Mouse (Mus musculus) kidney, adult 2 months (tissue): Measurements from ENCODE around the gene Cd302. TPM values are rescaled to one million over a fixed set of nuclear protein-coding genes. Genes with fewer than 3 reads are reported as not detected.

Experiments
- DNase-seq: peaks from one replicate; pipeline ENCODE4 v3.0.0; 2021
- H3K27ac ChIP-seq: fragments of 200-500 bp; 2 replicates; pipeline ENCODE4 v1.5.1; 2012; ENCODE audit warnings: low read depth, low read length, control low read depth, inconsistent platforms; ENCODE audit not compliant: insufficient read depth
- H3K27me3 ChIP-seq: fragments of 200-500 bp; replicated peaks from 2 replicates; pipeline ENCODE4 v1.6.1; 2012; ENCODE audit warnings: mild to moderate bottlenecking, moderate library complexity, low read length, inconsistent platforms; ENCODE audit not compliant: control insufficient read depth, insufficient read depth
- H3K36me3 ChIP-seq: fragments of 200-500 bp; 2 replicates; pipeline ENCODE4 v1.6.1; 2012; ENCODE audit warnings: mild to moderate bottlenecking, moderate library complexity, low read length, inconsistent platforms; ENCODE audit not compliant: control insufficient read depth, insufficient read depth
- H3K4me1 ChIP-seq: fragments of 200-500 bp; 2 replicates; pipeline ENCODE4 v1.6.1; 2011; ENCODE audit warnings: low read length; ENCODE audit not compliant: control insufficient read depth, insufficient read depth
- H3K4me3 ChIP-seq: fragments of 200-500 bp; 2 replicates; pipeline ENCODE4 v1.5.1; 2011; ENCODE audit warnings: mild to moderate bottlenecking, low read depth, low read length, control low read depth; ENCODE audit not compliant: insufficient read depth
- CTCF ChIP-seq: fragments of 200-500 bp; conservative IDR thresholded peaks from 2 replicates; pipeline ENCODE4 v1.5.1; 2011; ENCODE audit warnings: low read depth, mild to moderate bottlenecking, control low read depth, low read length, moderate library complexity, mixed read lengths; ENCODE audit not compliant: insufficient read depth, insufficient read length
- POLR2A ChIP-seq: fragments of 200-500 bp; IDR thresholded peaks from one replicate; pipeline ENCODE4 v1.6.1; 2011; ENCODE audit warnings: low read depth, low read length, control low read depth
- WGBS: fragments of 180-500 bp; shearing (Covaris S2); methylation state at CpG from one replicate; pipeline ENCODE4 v1.1.7; 2018; 5-methylcytosine and 5-hydroxymethylcytosine counted together
- polyA plus RNA-seq: library from polyadenylated mRNA; depleted of rRNA; stranded (reverse); fragments of >200 nt; gene quantifications from 2 replicates; pipeline ENCODE4 v1.2.3, GENCODE M21; 2012

Gene Cd302
- polyA plus RNA-seq, 1 experiment: 47.4 TPM

DNA sequence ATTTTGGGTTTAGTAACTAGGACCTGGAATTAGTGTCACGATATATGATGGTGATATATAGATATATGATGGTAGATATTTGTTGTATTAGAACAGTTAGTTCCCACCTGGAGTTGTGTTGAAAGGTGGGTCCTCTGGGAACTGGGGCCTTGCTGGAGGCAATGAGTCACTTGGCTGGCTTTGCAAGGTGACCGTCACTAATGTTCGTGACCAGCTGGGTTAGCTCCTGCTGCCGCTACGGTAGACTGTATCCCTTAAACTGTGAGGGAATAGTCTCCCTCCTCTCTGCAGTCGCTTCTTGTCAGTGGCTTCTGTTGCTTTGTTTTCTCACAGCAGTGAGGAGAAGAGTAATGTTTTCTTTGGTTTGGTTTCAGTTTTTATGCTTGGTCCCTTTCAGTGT, 63.1 kb downstream of the Cd302 start:
- Histone ChIP-seq H3K27me3 (no peaks in the 10 kb centered on the region), H3K4me1 (peaks cover 16% of the 10 kb centered on the region; the same call in 1 of the 2 replicates), H3K27ac (no peak overlapping the region), H3K36me3 (no peaks in the 10 kb centered on the region), H3K4me3 (no peak overlapping the region)
- DNase-seq: peak; percentile 52
- WGBS: 19% methylated on average over 6 of the region's 6 CpGs
- TF ChIP-seq CTCF (no peak), POLR2A (no peak)

DNA sequence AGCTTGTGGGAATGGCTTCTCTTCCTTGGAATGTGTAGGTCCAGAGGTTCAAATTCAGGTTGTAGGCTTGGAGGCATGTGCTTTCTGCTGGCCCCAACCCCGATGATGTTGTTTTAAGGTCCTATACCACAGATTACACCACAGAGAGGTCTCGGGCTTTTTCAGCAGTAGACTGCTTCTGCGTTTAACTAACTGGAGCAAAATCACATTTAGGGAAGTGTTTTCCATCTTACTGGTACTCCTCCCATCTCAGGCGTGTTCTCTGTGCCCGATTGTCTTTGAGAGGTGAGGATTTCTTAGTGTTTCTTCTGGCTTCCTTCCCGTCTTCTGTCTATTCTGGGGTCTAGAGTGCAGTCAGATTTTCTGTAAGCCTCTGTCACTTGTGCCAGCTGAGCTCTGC, 66.7 kb downstream of the Cd302 start:
- Histone ChIP-seq H3K4me3 (no peak overlapping the region), H3K4me1 (peaks cover 28% of the 10 kb centered on the region), H3K27ac (0 out of 2 replicates have a peak overlapping the region, but pooled peaks have one; percentile 11), H3K27me3 (no peaks in the 10 kb centered on the region), H3K36me3 (no peaks in the 10 kb centered on the region)
- WGBS: 64% methylated on average over 6 of the region's 6 CpGs
- DNase-seq: no peak
- no peak for TF ChIP-seq CTCF

DNA sequence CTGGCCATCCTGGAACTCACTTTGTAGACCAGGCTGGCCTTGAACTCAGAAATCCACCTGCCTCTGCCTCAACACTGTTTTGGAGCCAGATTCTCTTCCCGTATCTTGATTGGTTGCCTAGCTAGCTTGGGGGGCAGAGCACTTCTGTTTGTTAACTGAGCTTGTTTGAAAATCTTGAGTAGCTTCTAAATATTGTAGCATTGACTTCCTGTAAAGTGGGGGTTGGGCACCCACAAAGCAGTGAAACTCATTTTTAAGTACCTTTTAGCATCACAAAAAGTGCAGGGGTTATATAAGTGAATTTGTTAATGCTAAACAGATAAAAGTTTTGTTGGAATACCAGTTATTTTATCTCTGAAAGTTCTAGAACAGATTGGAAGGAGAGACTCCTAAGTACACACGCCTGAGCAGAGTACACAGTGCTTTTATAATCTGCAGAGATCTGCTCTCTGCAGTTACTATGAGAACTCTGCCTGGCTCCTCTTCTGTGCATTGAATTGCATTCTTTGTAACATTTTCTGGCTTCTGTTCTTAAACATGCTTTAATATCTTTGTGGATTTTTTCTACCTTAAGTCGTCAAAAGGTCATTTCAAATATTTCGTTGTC, 67.6 kb downstream of the Cd302 start:
- DNase-seq: no peak
- Histone ChIP-seq H3K27ac (no peak overlapping the region), H3K27me3 (no peaks in the 10 kb centered on the region), H3K4me1 (peaks cover 34% of the 10 kb centered on the region), H3K4me3 (no peak overlapping the region), H3K36me3 (no peaks in the 10 kb centered on the region)
- 63% methylated on average over 4 of the region's 4 CpGs for WGBS
- TF ChIP-seq POLR2A: no peak
- TF ChIP-seq CTCF: no peak

DNA sequence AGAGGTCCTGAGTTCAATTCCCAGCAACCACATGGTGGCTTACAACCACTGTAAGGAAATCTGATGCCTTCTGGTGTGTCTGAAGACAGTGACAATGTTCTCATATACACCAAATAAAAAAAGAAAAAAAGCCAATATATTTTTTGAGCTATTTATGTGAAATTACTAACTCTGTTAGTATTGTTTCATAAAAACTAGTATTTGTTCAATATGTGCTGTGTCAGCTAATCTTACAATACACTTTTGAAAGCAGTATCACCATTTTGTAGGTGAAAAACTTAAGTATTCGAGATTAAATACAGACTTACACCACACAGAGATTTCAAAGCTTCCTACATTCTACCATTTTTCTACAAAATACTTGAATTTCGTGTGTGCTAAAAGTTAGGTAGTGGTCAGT, 69.6 kb downstream of the Cd302 start:
- H3K27me3 ChIP-seq: no peaks in the 10 kb centered on the region
- H3K4me1 ChIP-seq: peaks cover 39% of the 10 kb centered on the region
- H3K27ac ChIP-seq: no peak overlapping the region
- no peaks in the 10 kb centered on the region for H3K36me3 ChIP-seq
- 96% methylated on average over 2 of the region's 2 CpGs for WGBS
- no peak overlapping the region for H3K4me3 ChIP-seq
- TF ChIP-seq CTCF: no peak
- no peak for TF ChIP-seq POLR2A
- DNase-seq: no peak

DNA sequence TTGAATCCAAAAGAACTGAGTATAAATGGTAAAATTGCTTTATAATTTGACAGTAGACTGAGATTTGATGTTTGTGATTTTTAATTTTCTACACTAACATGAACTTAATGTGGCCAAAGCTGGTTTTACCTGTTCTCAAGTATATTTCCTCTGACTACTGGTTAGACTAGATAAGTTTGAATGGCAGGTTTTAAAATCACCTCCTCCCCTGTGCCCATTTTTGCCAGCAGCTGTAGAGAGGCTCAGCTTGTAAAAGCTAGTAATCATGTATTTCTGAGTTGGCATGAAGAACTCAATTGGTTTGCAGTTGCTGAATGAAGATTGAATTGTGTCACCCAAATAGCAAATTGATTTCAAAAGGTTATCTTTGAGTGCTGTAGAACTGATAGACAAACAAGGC, 71.8 kb downstream of the Cd302 start:
- TF ChIP-seq CTCF: no peak
- TF ChIP-seq POLR2A: no peak
- no peaks in the 10 kb centered on the region for H3K36me3 ChIP-seq
- no peak for DNase-seq
- peaks cover 39% of the 10 kb centered on the region for H3K4me1 ChIP-seq
- H3K27me3 ChIP-seq: no peaks in the 10 kb centered on the region
- no peak overlapping the region for H3K27ac ChIP-seq
- no peak overlapping the region for H3K4me3 ChIP-seq

DNA sequence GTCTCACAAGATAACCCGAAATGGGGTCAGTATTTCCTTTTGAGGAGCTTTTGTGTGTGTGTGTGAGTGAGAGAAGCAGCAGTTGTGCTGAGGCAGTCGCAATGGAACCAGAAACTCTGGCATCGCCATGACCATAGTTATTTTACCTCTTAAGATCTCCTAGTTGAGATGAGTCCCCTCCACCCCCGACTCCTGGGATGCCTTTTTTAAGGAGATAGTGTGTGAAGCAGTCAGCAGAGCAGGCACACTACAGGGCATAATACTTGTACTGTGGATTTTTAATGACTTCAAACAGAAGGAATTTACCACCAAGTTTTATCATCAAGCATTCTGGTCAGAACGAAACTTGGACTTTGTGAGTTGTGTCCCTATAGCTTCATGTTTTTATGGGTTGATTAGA, 73.5 kb downstream of the Cd302 start:
- Histone ChIP-seq H3K27me3 (no peaks in the 10 kb centered on the region), H3K27ac (no peak overlapping the region), H3K4me3 (peak overlapping the region; percentile 100), H3K36me3 (peaks cover 2% of the 10 kb centered on the region), H3K4me1 (peaks cover 28% of the 10 kb centered on the region)
- TF ChIP-seq POLR2A: no peak
- TF ChIP-seq CTCF: no peak
- DNase-seq: no peak
- 7% methylated on average over 5 of the region's 5 CpGs for WGBS

DNA sequence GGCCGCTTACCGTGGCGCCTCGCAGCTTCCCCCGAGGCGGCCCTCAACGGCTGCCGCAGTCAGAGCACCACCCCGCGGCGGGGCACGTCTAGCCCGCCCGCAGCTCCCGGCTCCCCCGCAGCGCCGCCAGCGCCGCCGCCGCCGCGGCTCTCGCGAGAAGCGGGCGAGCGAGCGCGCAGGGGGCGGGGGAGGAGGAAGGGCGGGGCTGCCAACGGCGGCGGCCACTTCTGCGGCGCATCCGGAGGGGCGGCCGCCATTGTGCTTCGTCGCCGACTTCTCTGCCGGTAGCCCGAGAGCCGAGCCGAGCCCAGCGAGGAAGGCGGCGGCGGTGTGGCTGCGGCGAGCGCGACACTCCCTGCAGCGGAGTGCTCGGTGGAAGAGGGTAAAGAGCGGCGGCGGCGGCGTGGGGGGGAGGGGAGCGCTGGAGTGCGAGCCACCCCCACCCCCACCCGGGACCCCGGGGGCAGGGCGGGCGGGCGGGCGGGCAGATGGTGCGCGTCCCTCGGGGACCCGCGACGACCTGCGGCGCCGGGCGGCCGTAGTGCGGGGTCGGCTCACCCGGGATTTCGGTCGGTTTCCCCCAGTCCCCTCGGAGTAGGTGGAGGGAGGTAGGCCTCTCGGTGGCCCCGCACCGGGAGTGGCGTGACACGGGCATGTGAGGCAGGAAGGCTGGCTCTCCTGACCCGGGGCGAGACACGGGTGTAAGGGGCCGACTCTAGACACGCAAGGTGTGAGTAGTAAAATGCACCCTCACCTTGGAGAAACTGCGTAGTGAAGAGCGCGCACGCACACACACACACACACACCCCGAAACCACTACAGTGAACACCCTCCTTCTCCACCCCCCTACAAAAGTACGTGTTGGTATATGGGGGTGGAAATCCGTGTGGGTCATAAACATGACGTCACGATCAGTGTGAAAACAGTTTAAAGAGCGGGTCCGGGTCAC, 74.3 kb downstream of the Cd302 start, which contains the start of the genes Baz2b and March7:
Gene Baz2b (minus strand): TSS at position 137 of the 949 bp plus-strand sequence.
Gene March7 (plus strand): TSS at position 185 of the 949 bp plus-strand sequence.
- no peak for TF ChIP-seq POLR2A
- TF ChIP-seq CTCF: peak; percentile 30; the same call in 1 of the 2 replicates
- H3K27ac ChIP-seq: peak within 1 kb of the TSS; percentile 94
- H3K4me3 ChIP-seq: peak within 1 kb of the TSS; percentile 100
- WGBS: under 1% methylated on average over 100 of the region's 109 CpGs
- H3K4me1 ChIP-seq: peaks cover 22% of the 10 kb centered on the region
- no peaks in the 10 kb centered on the region for H3K27me3 ChIP-seq
- H3K36me3 ChIP-seq: peaks cover 2% of the 10 kb centered on the region
- peak; percentile 90 for DNase-seq
